In the genomic region with DNA sequence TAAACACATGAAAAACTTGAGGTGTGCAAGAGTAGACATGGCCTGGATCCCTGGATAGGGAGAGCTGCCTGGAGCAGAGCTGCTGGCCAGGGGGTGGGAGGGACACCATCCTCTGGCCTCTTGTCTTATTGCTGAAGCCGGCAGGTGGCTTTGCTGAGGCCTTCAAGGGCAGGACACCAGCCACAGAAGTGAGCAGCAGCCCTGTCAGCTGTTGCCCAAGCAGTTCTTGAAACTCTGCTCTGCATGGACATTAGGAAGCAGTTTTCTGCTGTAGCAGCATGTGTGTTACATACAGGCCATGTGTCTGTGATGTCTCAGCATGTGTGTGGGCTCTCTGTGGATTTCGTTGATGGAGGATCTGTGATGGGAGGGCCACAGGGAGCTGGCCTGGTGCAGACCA, we compare ENCODE assay signal across 1 mouse cellular context.
TF ChIP-seq lines count a peak whose summit lies in the region.

No protein-coding gene starts in this region.

TF ChIP-seq in myocyte, 11 proteins besides CTCF, POLR2A, EP300 and RAD21:
- TF ChIP-seq MYOG (IDR thresholded peaks at IDR 0.05; ENCODE audit: control insufficient read depth in 1 of 3, insufficient read depth in 1 of 3, insufficient read length in 2 of 3, low read depth in 2 of 3) (peak; percentile 51 to 91 (median 58)), E2F4 (IDR thresholded peaks at IDR 0.05; ENCODE audit: insufficient read depth) (no peak), MYOD1 (IDR thresholded peaks at IDR 0.05; ENCODE audit: control insufficient read depth in 1 of 3, insufficient read length in 2 of 3, low read depth in 2 of 3) (peak in 2 of 3 experiments; percentile 70 to 77), CEBPB (IDR thresholded peaks at IDR 0.05; ENCODE audit: insufficient read depth, poor library complexity, severe bottlenecking) (no peak), TCF12 (IDR thresholded peaks at IDR 0.05; ENCODE audit: insufficient read depth, poor library complexity, severe bottlenecking) (peak; percentile 10)
TF ChIP-seq in myocyte: peak in this region for 3.
